Mouse (Mus musculus): ENCODE measurements around the gene Stat5b. TPM values are rescaled to one million over a fixed set of nuclear protein-coding genes. Genes with fewer than 3 reads are reported as not detected.

Stat5b gene
- polyA plus RNA-seq, 1 experiment from 2014 or later: 13.4 TPM

DNA sequence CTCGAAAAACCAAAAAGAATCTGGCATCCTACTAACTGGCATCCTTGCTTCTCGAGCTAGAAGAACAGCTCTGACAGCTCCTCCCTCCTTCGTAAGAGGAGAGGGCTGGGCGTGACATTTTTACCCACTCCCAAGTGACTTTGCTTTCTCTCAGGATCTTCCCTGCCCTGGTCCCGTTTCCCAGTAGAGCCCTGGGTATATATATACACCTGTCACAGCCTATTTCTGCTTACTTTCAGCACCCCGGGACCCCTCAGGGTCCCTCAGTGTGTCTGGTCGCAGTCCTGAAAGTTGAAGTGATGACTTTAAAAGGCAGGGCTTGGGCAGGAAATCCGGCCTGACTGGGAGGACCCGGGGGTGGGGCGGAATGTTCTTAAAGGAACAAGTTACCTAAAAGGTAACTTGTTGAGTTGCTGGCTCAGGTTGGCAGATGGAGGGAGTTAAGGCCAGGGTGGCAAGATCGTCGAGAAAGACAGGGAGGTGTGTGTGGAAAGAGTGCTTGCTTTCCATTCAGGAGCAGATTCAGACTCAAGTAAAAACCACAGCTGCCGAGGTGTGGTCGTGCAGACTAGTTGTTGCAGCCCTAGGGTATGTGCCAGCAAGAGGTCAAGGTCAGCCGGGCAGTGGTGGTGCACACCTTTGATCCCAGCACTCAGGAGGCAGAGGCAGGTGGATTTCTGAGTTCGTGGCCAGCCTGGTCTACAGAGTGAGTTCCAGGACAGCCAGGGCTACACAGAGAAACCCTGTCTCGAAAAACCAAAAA, 79.7 kb downstream of the Stat5b start, which contains the start of gene Ghdc:
TSS of gene Ghdc (minus strand) at position 312 of the 763 bp plus-strand sequence.
- peak within 1 kb of the TSS; percentile 31 for H3K4me2 ChIP-seq (replicated peaks; ENCODE audit: low read depth, low read length)
- DNase-seq (ENCODE audit: low spot score) (peak; percentile 62), ATAC-seq (ENCODE audit: low FRiP score) (no peak)
- H3K27ac ChIP-seq (ENCODE audit: low read depth, low read length): no peak within 1 kb of the TSS
- H3K27me3 ChIP-seq (ENCODE audit: control insufficient read depth, insufficient read depth, low read length): no peaks in the 10 kb centered on the region
- no peaks in the 10 kb centered on the region for H3K9me3 ChIP-seq (ENCODE audit: control insufficient read depth, low read length)
- no peaks in the 10 kb centered on the region for H3K36me3 ChIP-seq (ENCODE audit: control insufficient read depth, insufficient read depth, low read length)
- H3K9ac ChIP-seq (ENCODE audit: low read depth, low read length): peak within 1 kb of the TSS; percentile 21; the same call in 1 of the 2 replicates
- H3K4me1 ChIP-seq (replicated peaks; ENCODE audit: control insufficient read depth, insufficient read depth, low read length): no peaks in the 10 kb centered on the region
- H3K4me3 ChIP-seq (ENCODE audit: low read depth, low read length): peak within 1 kb of the TSS; percentile 34
- 24% methylated on average over 17 of the region's 17 CpGs for WGBS

DNA sequence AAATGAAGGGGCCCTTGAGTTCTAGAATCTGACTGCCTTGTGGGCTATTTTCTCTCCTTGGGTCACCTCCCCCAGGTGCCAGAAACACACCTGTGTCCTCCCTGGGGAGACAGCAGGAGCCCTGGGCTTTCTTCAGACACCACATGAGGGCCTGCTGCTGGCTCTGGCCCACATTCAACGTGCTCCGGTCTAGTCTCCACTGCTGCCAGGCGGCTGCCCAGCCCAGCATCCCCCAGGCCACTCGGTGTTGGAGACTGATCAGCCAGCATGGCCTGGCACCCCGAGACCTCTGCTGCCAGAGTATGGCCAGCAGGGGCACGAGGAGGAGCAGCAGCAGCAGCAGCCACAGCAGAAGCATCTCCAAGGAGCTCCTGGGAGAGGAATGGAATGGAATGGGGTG, 80.5 kb downstream of the Stat5b start:
- no peak overlapping the region; the same call in 1 of the 2 replicates for H3K4me2 ChIP-seq (replicated peaks; ENCODE audit: low read depth, low read length)
- WGBS: 58% methylated on average over 6 of the region's 6 CpGs
- DNase-seq (ENCODE audit: low spot score): no peak
- no peaks in the 10 kb centered on the region for H3K27me3 ChIP-seq (ENCODE audit: control insufficient read depth, insufficient read depth, low read length)
- peak overlapping the region; percentile 34; the same call in 1 of the 2 replicates for H3K4me3 ChIP-seq (ENCODE audit: low read depth, low read length)
- no peak overlapping the region for H3K27ac ChIP-seq (ENCODE audit: low read depth, low read length)
- H3K9me3 ChIP-seq (ENCODE audit: control insufficient read depth, low read length): no peaks in the 10 kb centered on the region
- no peaks in the 10 kb centered on the region for H3K36me3 ChIP-seq (ENCODE audit: control insufficient read depth, insufficient read depth, low read length)
- H3K4me1 ChIP-seq (replicated peaks; ENCODE audit: control insufficient read depth, insufficient read depth, low read length): no peaks in the 10 kb centered on the region
- ATAC-seq (ENCODE audit: low FRiP score): no peak
- H3K9ac ChIP-seq (ENCODE audit: low read depth, low read length): no peak overlapping the region

GRCm38 (mm10) chr11:100767871-100768270, 82.7 kb downstream of the Stat5b start:
- Histone ChIP-seq H3K36me3 (ENCODE audit: control insufficient read depth, insufficient read depth, low read length) (no peaks in the 10 kb centered on the region), H3K27me3 (ENCODE audit: control insufficient read depth, insufficient read depth, low read length) (0 out of 2 replicates have a peak, but pooled peaks cover 1% of the 10 kb centered on the region), H3K9ac (ENCODE audit: low read depth, low read length) (no peak overlapping the region), H3K27ac (ENCODE audit: low read depth, low read length) (no peak overlapping the region), H3K4me2 (replicated peaks; ENCODE audit: low read depth, low read length) (no peak overlapping the region), H3K4me3 (ENCODE audit: low read depth, low read length) (no peak overlapping the region), H3K4me1 (replicated peaks; ENCODE audit: control insufficient read depth, insufficient read depth, low read length) (no peaks in the 10 kb centered on the region), H3K9me3 (ENCODE audit: control insufficient read depth, low read length) (no peaks in the 10 kb centered on the region)
- ATAC-seq (ENCODE audit: low FRiP score) (no peak), DNase-seq (ENCODE audit: low spot score) (no peak)
- WGBS: 83% methylated on average over 5 of the region's 5 CpGs

- ATAC-seq (ENCODE audit: low FRiP score) (no peak), DNase-seq (ENCODE audit: low spot score) (no peak)
- Histone ChIP-seq H3K9ac (ENCODE audit: low read depth, low read length) (no peak overlapping the region), H3K4me3 (ENCODE audit: low read depth, low read length) (no peak overlapping the region), H3K36me3 (ENCODE audit: control insufficient read depth, insufficient read depth, low read length) (no peaks in the 10 kb centered on the region), H3K4me1 (replicated peaks; ENCODE audit: control insufficient read depth, insufficient read depth, low read length) (no peaks in the 10 kb centered on the region), H3K27me3 (ENCODE audit: control insufficient read depth, insufficient read depth, low read length) (0 out of 2 replicates have a peak, but pooled peaks cover 4% of the 10 kb centered on the region), H3K27ac (ENCODE audit: low read depth, low read length) (no peak overlapping the region), H3K9me3 (ENCODE audit: control insufficient read depth, low read length) (no peaks in the 10 kb centered on the region), H3K4me2 (replicated peaks; ENCODE audit: low read depth, low read length) (no peak overlapping the region)
- WGBS: 83% methylated on average over 9 of the region's 9 CpGs
Observed at GRCm38 (mm10) chr11:100766726-100767125, 83.8 kb downstream of the Stat5b start.

- 86% methylated on average over 7 of the region's 7 CpGs for WGBS
- Histone ChIP-seq H3K4me3 (ENCODE audit: low read depth, low read length) (peak within 1 kb of the TSS; percentile 32), H3K9ac (ENCODE audit: low read depth, low read length) (peak within 1 kb of the TSS; percentile 52), H3K4me1 (replicated peaks; ENCODE audit: control insufficient read depth, insufficient read depth, low read length) (peaks cover 6% of the 10 kb centered on the region), H3K36me3 (ENCODE audit: control insufficient read depth, insufficient read depth, low read length) (no peaks in the 10 kb centered on the region), H3K27ac (ENCODE audit: low read depth, low read length) (no peak within 1 kb of the TSS), H3K4me2 (replicated peaks; ENCODE audit: low read depth, low read length) (peak within 1 kb of the TSS; percentile 67), H3K9me3 (ENCODE audit: control insufficient read depth, low read length) (no peaks in the 10 kb centered on the region), H3K27me3 (ENCODE audit: control insufficient read depth, insufficient read depth, low read length) (peaks cover 18% of the 10 kb centered on the region)
- ATAC-seq (ENCODE audit: low FRiP score) (no peak), DNase-seq (ENCODE audit: low spot score) (no peak)
Observed at GRCm38 (mm10) chr11:100762831-100763230, 87.7 kb downstream of the Stat5b start, which contains the start of gene Hcrt. Gene Hcrt (minus strand): TSS chr11:100762931.

DNA sequence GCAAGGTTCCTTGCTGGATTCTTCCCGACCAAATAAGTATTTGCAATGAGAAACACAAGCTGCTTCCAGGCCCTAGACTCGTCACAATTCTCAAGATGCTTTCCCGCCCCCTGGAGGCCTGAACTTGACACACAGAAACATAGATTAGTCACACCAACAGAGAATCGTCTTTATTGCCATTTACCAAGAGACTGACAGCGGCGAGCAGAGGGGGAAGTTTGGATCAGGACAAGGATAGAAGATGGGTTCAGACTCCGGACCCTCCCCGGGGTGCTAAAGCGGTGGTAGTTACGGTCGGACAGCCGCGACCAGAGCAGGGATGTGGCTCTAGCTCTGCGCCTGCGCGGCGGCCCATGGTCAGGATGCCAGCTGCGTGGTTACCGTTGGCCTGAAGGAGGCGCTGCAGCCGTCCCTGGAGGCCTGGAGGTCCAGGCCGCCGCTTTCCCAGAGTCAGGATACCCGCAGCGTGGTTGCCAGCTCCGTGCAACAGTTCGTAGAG, 88.9 kb downstream of the Stat5b start:
- DNase-seq (ENCODE audit: low spot score) (peak; percentile 95), ATAC-seq (ENCODE audit: low FRiP score) (peak; percentile 68)
- no peaks in the 10 kb centered on the region for H3K9me3 ChIP-seq (ENCODE audit: control insufficient read depth, low read length)
- H3K27ac ChIP-seq (ENCODE audit: low read depth, low read length): no peak overlapping the region
- peaks cover 6% of the 10 kb centered on the region for H3K4me1 ChIP-seq (replicated peaks; ENCODE audit: control insufficient read depth, insufficient read depth, low read length)
- peaks cover 18% of the 10 kb centered on the region for H3K27me3 ChIP-seq (ENCODE audit: control insufficient read depth, insufficient read depth, low read length)
- H3K9ac ChIP-seq (ENCODE audit: low read depth, low read length): peak overlapping the region; percentile 52
- peak overlapping the region; percentile 67 for H3K4me2 ChIP-seq (replicated peaks; ENCODE audit: low read depth, low read length)
- H3K4me3 ChIP-seq (ENCODE audit: low read depth, low read length): peak overlapping the region; percentile 32
- no peaks in the 10 kb centered on the region for H3K36me3 ChIP-seq (ENCODE audit: control insufficient read depth, insufficient read depth, low read length)
- under 1% methylated on average over 27 of the region's 27 CpGs for WGBS

DNA sequence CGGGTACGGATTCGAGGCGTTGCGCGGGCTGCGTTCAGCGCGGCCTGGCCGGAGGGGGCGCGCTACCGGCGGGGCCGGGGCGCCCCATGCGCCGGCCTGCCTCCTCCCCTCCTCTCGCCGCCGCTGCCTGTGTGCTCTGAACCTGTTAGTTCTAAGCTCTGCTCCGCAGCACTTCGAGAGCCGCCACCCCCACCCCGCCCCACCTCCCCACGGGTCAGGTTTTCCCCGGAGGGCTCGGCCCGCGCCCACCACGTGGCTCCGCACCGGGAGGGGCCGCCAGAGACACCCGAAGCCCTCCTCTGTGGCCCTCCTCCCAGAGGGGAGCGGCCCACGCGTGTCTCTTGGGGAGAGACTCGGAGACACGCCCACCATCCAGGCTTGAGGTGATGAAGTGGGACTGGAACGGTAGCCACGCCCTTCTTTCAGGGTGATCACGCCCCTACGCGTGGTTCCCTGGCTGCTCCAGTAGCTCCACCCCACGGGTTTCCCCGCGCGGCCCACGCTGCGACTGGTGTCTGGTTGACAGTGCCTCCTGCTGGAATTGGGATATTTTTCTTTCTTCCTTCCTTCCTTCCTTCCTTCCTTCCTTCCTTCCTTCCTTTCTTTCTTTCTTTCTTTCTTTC, 90.8 kb downstream of the Stat5b start, which contains the start of gene Kcnh4:
TSS of gene Kcnh4 (minus strand) at position 332 of the 623 bp plus-strand sequence.
- Histone ChIP-seq H3K27me3 (ENCODE audit: control insufficient read depth, insufficient read depth, low read length) (peaks cover 18% of the 10 kb centered on the region), H3K9me3 (ENCODE audit: control insufficient read depth, low read length) (no peaks in the 10 kb centered on the region), H3K27ac (ENCODE audit: low read depth, low read length) (peak within 1 kb of the TSS; percentile 1; the same call in 1 of the 2 replicates), H3K9ac (ENCODE audit: low read depth, low read length) (peak within 1 kb of the TSS; percentile 64), H3K4me3 (ENCODE audit: low read depth, low read length) (peak within 1 kb of the TSS; percentile 45), H3K4me1 (replicated peaks; ENCODE audit: control insufficient read depth, insufficient read depth, low read length) (peaks cover 6% of the 10 kb centered on the region), H3K36me3 (ENCODE audit: control insufficient read depth, insufficient read depth, low read length) (no peaks in the 10 kb centered on the region), H3K4me2 (replicated peaks; ENCODE audit: low read depth, low read length) (peak within 1 kb of the TSS; percentile 87)
- DNase-seq (ENCODE audit: low spot score) (peak; percentile 64), ATAC-seq (ENCODE audit: low FRiP score) (peak; percentile 39; the same call in 1 of the 2 replicates)
- WGBS: under 1% methylated on average over 36 of the region's 51 CpGs

GRCm38 (mm10) chr11:100758707-100759610, 91.6 kb downstream of the Stat5b start:
- H3K4me3 ChIP-seq (ENCODE audit: low read depth, low read length): peak overlapping the region; percentile 45
- no peaks in the 10 kb centered on the region for H3K9me3 ChIP-seq (ENCODE audit: control insufficient read depth, low read length)
- peaks cover 6% of the 10 kb centered on the region for H3K4me1 ChIP-seq (replicated peaks; ENCODE audit: control insufficient read depth, insufficient read depth, low read length)
- H3K36me3 ChIP-seq (ENCODE audit: control insufficient read depth, insufficient read depth, low read length): no peaks in the 10 kb centered on the region
- peak overlapping the region; percentile 87 for H3K4me2 ChIP-seq (replicated peaks; ENCODE audit: low read depth, low read length)
- H3K9ac ChIP-seq (ENCODE audit: low read depth, low read length): peak overlapping the region; percentile 64
- peak; percentile 60; the same call in 1 of the 2 replicates for ATAC-seq (ENCODE audit: low FRiP score)
- H3K27ac ChIP-seq (ENCODE audit: low read depth, low read length): peak overlapping the region; percentile 1; the same call in 1 of the 2 replicates
- WGBS: under 1% methylated on average over 32 of the region's 35 CpGs
- peaks cover 18% of the 10 kb centered on the region for H3K27me3 ChIP-seq (ENCODE audit: control insufficient read depth, insufficient read depth, low read length)
- peak; percentile 79 for DNase-seq (ENCODE audit: low spot score)
